Mouse (Mus musculus) kidney, adult 2 months (tissue): ENCODE measurements around the gene Akr1a1.

ENCODE experiments used
- CTCF ChIP-seq: fragments of 200-500 bp; conservative IDR thresholded peaks from 2 replicates; pipeline ENCODE4 v1.5.1; 2011; ENCODE audit warnings: low read depth, mild to moderate bottlenecking, control low read depth, low read length, moderate library complexity, mixed read lengths; ENCODE audit not compliant: insufficient read depth, insufficient read length
- POLR2A ChIP-seq: fragments of 200-500 bp; IDR thresholded peaks from one replicate; pipeline ENCODE4 v1.6.1; 2011; ENCODE audit warnings: low read depth, low read length, control low read depth

- TF ChIP-seq CTCF: no peak
- TF ChIP-seq POLR2A: no peak
Observed at GRCm38 (mm10) chr4:116676027-116676426, 24.5 kb upstream of the Akr1a1 start.
